Mouse (Mus musculus): ENCODE measurements around the gene Faf1.

DNA sequence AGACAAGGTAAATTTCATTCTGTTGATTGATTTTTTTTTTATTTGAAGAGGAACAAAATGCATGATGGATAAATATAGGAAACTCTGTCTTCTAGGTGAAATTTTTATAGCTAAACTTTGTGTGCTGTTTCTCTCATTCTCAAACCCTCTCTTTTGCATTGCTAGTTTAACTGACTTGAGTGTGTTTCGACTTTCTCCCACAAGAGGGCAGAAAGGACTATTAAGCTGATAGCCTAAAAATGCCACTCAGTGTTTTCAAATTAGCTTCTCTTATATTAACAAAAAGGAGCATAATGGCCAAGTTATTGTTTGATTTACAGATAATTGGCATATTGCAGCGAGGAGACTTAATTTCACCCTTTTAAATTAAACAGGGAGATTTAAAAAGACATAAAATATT, 82.6 kb downstream of the Faf1 start:
- TF ChIP-seq EP300 (IDR thresholded peaks at IDR 0.05; ENCODE audit: insufficient read depth, low read depth, low read length) (no peak), CTCF (IDR thresholded peaks at IDR 0.05; ENCODE audit: low read depth, low read length) (peak; percentile 11), POLR2A (IDR thresholded peaks at IDR 0.05; ENCODE audit: insufficient read depth, low read length) (no peak)

All from ES-Bruce4 (cell line).